Mouse (Mus musculus): Measurements from ENCODE around the gene C1qc. TPM values are rescaled to one million over a fixed set of nuclear protein-coding genes. Genes with fewer than 3 reads are reported as not detected.

C1qc gene
- polyA plus RNA-seq, 1 experiment from 2014 or later: 48.6 TPM

DNA sequence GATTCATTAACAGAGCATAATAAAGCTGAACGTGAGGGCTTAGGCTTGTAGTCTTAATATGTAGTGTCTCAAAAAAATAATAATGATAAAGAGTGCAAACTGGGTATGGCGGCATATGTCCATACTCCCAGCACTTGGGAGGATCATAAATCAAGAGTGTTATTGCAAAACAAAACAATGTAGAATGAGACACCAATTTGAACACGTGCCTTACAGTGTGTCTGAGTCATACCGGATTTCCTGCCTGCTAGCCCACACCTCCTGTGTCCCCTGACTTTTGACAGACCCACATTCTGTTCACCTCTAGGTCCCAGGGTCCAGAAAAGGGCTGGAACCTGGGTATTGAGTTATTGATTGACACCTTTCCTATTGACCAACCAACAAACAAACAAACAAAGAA, 50.8 kb downstream of the C1qc start:
- Histone ChIP-seq H3K4me1 (replicated peaks; ENCODE audit: control insufficient read depth, insufficient read depth) (no peaks in the 10 kb centered on the region), H3K4me2 (replicated peaks; ENCODE audit: low read depth) (no peak overlapping the region), H3K9ac (ENCODE audit: low read length) (no peak overlapping the region), H3K9me3 (ENCODE audit: control insufficient read depth, low read length) (no peaks in the 10 kb centered on the region), H3K36me3 (ENCODE audit: control insufficient read depth, insufficient read depth, low read length) (no peaks in the 10 kb centered on the region), H3K27ac (replicated peaks) (no peak overlapping the region), H3K27me3 (ENCODE audit: control insufficient read depth, insufficient read depth, low read length) (no peaks in the 10 kb centered on the region), H3K4me3 (ENCODE audit: low read depth, low read length) (no peak overlapping the region)
- 43% methylated on average over 4 of the region's 4 CpGs for WGBS
- TF ChIP-seq EP300 (optimal IDR thresholded peaks at IDR 0.05) (no peak), CTCF (IDR thresholded peaks at IDR 0.05; ENCODE audit: low read depth) (no peak)
- ATAC-seq (ENCODE audit: low FRiP score, low TSS enrichment) (no peak), DNase-seq (ENCODE audit: low spot score) (no peak)

DNA sequence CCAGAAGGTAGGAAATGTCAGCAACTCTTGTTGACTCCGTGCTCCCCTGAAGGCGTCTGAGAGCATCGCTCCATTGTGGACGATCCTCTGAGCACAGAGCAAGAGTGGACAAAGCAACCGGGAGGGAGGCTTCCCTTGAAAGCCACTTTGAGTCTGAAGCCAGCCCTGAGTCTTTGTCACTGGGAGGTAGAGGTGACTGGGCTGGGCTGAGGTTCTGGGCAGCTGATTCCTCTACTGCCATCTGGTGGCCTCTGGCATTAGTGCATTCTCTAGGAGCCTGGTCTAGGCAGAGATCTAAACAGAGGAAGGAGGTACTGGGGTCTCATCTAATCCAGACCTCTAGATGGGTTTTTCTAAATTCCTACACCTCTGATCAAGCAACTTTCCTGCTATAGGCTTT, 51.8 kb downstream of the C1qc start:
- DNase-seq (ENCODE audit: low spot score) (peak; percentile 88), ATAC-seq (ENCODE audit: low FRiP score, low TSS enrichment) (peak; percentile 55)
- WGBS: 12% methylated on average over 5 of the region's 5 CpGs
- no peaks in the 10 kb centered on the region for H3K9me3 ChIP-seq (ENCODE audit: control insufficient read depth, low read length)
- H3K4me3 ChIP-seq (ENCODE audit: low read depth, low read length): no peak overlapping the region
- no peaks in the 10 kb centered on the region for H3K27me3 ChIP-seq (ENCODE audit: control insufficient read depth, insufficient read depth, low read length)
- no peak overlapping the region for H3K4me2 ChIP-seq (replicated peaks; ENCODE audit: low read depth)
- H3K27ac ChIP-seq (replicated peaks): no peak overlapping the region
- no peaks in the 10 kb centered on the region for H3K4me1 ChIP-seq (replicated peaks; ENCODE audit: control insufficient read depth, insufficient read depth)
- H3K9ac ChIP-seq (ENCODE audit: low read length): no peak overlapping the region
- TF ChIP-seq EP300 (optimal IDR thresholded peaks at IDR 0.05) (no peak), CTCF (IDR thresholded peaks at IDR 0.05; ENCODE audit: low read depth) (peak; percentile 96)
- no peaks in the 10 kb centered on the region for H3K36me3 ChIP-seq (ENCODE audit: control insufficient read depth, insufficient read depth, low read length)

Other genes with a start within 250 kb of the C1qc start
- gene Ephb2, start 57.1 kb downstream of the C1qc start, polyA plus RNA-seq (2015; fragmentation: Nextera tagmentation; extraction: Ambion mirVana): 2.3 and 2.5 TPM in 2 replicates
- 79.6 and 80.6 TPM in 2 replicates for gene C1qb, start 6.9 kb downstream of the C1qc start, polyA plus RNA-seq (2015; fragmentation: Nextera tagmentation; extraction: Ambion mirVana)
- gene C1qa, start 5.7 kb upstream of the C1qc start, polyA plus RNA-seq (2015; fragmentation: Nextera tagmentation; extraction: Ambion mirVana): 49.7 and 53.0 TPM in 2 replicates
- 0.11 and 0.16 TPM in 2 replicates for gene Epha8, start 63.8 kb upstream of the C1qc start, polyA plus RNA-seq (2015; fragmentation: Nextera tagmentation; extraction: Ambion mirVana)
- gene Zbtb40, start 155.7 kb upstream of the C1qc start, polyA plus RNA-seq (2015; fragmentation: Nextera tagmentation; extraction: Ambion mirVana): 0.86 and 0.87 TPM in 2 replicates

All from stomach, postnatal 0 days (tissue).